Mouse (Mus musculus) thymus, adult 18-20 months (tissue): ENCODE data around the gene Rmdn2.
A peak's percentile ranks its signal among the peaks of the same experiment; 100 is the strongest.

ENCODE experiments used
- DNase-seq, 2 experiments: peaks; one replicate each; pipeline ENCODE4 v3.0.0; 2022; ENCODE audit warnings: mixed read lengths in 2 of 2

Gene Rmdn2

DNA sequence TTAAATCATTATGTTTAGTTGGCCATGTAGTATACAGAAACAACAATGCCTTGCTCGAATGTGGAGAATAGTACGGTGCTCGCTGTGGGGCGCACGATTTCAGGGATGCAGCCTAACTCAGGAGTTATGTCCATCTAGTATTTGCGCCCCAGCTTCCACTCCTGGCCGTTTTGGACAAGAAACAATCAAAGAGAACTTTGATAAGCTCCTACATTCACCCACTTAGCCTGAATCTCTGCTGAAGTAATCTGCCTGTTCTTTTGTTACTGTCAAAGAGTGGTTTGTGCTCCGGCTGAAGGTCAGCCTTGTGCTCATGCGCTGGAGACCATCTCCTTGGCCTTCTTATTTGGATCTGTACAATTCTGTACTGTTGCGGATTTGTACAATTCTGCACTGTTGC, 6.8 kb downstream of the Rmdn2 start:
- no peak for DNase-seq

DNA sequence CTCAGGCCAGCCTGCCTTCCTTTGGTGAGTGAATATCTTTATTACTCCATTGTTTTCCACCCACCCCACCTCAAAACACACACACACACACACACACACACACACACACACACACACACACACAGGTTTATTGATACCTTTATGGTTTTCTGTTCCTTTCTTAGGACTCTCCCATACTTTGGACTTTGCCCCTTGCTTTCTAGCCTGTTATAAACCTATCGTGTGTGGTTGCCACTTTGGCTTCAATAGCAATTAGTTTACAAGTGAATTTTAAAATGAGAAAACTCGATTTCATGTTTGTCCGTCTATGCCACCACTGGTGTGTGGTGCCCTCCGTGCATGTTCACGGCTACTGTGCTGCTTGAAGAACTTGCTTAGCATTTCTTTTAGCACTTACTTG, 7.3 kb downstream of the Rmdn2 start:
- no peak for DNase-seq

DNA sequence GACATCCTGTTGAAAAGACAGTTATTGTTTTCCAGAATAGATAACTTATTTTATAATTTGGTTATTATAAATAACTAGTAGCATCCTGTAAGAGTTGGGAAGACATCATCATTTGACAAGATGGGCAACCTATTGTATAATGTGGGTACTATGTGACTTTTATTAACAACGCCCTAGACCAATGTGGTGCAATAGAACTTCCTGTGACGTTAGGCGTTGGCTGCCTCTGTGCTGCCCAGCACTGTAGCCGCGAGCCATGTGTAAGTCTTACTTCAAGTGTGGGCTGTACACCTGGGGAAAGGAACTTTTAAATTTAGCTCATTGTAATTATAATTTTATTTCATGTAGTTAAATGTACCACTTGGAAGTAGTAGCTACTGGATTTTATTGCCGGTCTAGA, 10.4 kb downstream of the Rmdn2 start:
- DNase-seq: no peak

DNA sequence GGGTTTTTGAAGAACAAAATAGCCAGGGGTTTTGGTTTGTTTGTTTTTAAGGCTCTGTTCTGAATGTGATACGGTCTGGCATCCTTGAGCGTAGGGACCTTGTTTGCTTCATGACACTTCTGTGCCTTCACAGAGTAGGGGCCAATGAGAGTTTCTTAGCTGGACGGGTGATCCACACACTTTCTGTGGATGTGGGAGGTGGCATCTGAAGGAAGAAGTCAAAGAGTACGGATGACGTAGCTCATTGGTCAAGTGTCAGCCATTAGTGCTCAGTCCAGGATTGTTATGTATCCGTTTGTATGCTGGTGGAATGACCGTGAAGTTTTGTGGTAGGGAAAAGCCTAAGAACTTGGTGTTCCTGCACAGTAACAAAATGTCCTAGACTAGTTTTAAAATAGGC, 10.9 kb downstream of the Rmdn2 start:
- no peak for DNase-seq

DNA sequence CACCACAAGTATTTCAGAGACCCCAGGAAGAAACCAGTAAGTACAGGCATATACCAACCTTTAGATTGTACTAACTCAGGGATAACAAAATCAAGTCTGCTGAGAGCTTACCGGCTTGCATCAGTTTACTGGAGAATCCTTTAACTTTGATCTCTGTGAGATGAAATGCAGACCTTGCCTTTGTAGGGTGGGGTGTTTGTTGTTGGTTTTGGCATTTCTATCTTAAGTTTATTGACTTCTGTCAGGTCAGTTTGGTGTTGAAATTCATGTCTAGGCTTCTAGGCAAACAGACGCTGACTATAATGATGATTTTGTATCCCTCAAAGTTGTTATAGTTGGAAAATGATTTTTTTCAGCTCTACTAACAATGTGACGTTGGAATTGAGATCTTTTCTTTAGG, 12.2 kb downstream of the Rmdn2 start:
- no peak for DNase-seq

DNA sequence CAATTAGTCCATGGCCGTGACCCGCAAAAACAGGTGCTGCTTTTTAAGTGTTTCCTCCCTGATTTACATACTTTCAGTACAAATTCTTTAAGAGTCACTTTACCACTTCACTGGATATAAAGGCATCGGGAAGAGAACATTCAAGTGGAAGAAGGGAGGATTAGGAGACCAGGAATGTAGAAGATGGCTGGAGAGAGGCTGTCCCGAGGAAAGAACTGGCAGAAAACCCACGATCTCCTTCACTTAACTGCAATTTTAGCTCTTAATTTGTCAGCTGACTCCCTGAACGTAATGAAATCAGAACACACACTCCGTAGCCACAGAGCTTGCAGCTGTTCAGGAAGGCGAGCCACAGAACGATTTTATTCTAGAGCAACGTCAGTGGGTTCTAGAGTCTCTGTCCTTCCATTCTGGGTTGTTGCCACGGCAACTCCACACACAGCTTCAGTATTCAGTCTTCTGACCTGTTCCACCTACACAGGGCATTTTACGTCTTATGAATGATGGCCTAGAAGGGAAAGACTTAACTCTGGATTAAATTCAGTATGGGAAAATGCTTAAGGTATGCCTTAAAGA, 14.7 kb downstream of the Rmdn2 start:
- no peak for DNase-seq

DNA sequence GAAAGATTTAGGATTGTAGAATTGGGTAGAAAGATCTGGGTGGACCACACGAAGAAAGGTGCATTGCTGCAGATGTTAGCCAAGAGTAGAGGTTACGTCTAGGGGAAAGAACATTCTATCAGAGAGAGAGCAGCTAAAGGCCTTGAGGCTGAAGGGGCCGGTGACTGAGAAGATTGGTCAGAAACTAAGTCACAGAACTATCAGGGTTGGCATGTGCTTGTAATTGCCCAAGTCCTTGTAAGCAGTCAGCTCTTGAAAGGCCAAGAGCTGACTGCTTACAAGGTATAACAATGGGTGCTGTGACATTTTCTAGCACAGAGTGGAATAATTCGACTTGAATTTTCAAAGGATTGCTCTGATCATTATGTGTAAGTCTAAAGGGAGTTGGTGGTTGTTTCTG, 38.2 kb downstream of the Rmdn2 start:
- no peak for DNase-seq

DNA sequence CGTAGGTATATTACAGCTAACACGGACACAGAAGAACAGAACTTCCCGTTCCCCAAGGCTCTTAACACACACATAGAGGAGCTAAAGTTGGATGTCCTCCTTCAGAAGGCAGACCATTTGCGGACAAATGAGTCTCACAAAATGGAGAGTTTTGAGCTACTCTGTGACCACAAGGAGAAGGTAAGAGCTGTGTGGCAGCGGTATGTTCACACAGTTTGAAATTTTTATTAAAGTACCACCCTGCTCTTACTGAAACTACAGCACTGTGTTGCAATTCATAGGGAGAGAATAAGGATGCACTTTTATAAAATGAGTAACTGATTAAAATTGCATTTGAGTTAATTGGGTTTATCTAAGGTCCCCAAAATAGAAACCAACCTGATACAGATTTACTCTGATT, 38.6 kb downstream of the Rmdn2 start:
- no peak for DNase-seq

DNA sequence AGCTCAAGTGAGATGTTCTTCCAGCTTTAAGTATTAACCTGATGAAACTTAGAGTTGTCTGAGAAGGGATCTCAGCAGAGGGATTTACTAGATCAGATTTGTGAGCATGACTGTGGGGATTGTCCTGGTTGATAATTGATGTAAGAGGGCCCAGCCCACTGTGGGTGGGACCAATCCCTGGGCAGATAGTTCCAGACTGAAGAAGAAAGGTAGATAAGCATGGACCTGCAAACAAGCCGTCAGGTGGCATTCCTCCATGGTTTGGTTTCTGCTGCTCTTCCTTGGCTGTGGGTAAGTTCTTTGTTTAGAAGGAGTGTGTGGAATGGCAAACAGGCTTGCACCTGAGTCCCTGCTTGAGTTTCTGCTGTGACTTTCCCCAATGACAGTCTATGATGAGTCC, 41.5 kb downstream of the Rmdn2 start:
- no peak for DNase-seq

DNA sequence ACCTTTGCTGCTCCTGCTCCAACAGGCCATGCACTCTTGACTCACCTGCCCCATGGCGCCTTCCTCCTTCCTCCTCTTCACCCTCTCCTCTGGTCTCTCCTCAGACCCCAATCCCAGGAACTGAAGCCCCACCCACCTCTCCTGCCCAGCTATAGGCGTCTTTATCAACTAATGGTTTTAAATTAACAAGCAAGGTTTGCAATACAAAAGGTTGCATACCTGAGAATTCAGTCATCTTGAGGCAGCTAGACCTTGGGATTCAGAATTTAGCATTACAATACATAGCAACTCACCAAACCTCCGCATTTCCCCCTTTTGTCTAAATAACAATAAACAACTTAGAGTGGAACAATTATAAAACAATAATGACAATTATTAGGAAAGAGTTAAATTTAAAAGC, 42.5 kb downstream of the Rmdn2 start:
- DNase-seq: no peak

DNA sequence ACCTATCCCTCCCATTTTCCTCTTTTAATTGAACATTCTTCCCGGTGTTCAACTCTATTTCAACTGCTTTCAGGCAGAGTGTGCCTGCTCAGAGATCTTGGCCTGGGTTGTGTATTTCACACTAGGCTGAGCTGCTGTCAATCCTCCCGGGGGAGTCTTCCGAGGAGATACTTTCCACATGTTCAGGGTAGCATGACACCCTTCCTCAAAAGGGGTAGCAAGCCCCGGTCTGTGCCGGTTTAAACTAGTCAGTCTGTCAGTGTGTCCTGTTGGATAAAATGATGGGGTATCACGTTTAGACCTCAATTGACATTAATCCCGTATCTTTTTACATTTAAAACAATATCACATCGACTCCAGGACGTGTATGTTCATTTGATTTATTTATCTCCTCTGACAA, 46.1 kb downstream of the Rmdn2 start:
- no peak for DNase-seq

DNA sequence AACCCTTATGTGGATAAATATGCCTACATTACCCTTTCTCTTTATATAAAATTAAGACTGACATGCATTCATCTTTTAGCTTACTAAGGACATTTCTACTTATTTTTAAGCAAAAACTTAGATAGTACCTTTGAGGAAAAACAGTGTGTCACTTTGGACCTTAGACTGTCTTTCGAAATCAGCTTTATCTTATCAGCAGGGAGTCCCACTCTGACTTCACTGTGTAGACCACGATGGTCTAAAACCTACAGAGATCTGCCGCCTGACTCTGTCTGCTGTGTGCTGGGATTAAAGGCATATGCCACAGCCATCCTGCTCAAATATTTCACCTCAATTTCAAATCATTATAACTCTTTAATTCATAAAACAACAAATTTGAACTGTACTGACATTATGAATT, 46.8 kb downstream of the Rmdn2 start:
- no peak for DNase-seq

DNA sequence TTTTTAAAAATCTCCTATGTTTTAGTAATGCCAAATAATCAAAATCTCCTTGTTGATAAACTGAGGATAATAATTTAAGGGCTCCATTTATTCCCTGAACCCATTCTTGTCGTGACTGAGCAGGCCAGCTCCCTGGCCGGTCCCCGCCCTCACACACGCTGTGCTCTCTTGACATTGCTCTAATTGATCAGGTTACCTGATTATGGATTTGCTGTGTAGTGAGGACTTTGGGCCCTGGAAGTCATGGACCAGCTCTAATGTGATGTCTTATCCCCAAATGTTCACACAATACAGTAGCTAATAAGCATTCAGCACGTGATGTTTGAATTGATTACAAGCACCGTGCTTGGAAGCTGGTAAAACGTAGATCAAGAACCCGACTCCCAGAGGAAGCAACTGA, 47.2 kb downstream of the Rmdn2 start:
- DNase-seq: no peak

DNA sequence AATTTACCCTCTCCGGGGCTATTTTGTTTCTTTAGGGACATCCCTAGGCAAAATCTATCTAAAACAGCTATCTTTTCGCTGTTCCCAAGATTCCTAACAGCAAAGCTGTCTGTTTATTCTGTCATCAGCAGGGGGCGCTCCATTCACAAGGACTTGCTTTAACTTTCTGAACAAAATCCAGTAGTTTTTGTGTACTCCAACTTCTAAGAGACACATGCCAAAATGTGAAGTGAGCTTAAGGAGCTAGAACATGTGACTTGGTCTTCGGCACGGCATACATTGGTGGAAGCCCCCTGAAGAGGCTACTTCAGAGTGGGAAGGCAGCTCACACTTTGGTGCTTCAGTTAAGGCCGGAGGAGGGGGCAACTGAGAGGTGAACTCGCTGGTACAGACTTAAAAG, 49.7 kb downstream of the Rmdn2 start:
- peak in 1 of 2 experiments; percentile 11 for DNase-seq

DNA sequence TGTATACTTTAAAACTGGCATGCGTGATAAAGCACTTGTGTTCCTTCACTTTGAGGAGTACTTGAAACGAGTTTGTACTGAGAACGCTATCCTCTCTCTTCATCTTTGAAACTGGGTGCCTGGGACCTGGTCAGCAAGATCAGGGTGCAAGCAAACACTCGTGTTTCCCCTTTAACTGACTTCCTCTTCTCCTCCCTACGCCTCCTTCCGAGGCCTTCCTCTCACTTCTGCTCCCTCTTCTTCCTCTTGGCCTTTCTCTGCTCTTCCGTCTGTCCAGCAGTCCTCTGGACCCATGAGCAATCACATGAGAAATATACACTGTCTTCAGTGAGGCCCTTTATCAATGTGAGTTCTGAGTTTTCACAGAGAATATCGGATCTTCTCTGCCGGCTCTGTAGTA, 50.2 kb downstream of the Rmdn2 start:
- DNase-seq: no peak

DNA sequence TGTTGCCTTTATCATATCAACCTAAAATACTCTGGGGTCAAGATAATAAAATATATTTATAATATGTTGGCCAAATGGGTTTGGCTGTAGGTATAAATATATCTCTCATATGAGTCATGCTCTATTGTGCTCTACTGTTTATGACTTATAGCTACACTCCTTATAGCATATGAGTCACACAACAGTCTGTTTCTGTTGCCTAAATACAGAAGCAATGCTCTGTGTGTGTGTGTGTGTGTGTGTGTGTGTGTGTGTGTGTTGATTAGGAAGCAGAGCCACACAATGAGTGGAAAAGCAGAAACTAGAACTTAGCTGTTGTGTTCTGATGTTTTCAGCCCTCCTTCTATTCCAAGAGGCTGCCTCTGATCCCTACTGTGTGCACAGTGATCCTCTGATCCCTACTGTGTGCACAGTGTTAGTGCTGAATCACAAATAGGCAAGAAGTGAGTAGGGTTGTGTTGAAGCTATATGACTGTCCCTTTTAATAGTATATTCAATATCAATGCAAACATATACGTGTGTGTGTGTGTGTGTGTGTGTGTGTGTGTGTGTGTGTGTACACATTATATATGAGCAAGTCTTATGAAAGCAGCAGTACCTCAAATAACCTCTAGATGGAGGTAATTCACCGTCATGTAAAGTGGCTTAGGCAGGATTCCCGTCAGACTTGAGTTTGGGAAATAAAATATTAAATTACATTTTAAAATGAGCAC, 51.9 kb downstream of the Rmdn2 start:
- no peak for DNase-seq

DNA sequence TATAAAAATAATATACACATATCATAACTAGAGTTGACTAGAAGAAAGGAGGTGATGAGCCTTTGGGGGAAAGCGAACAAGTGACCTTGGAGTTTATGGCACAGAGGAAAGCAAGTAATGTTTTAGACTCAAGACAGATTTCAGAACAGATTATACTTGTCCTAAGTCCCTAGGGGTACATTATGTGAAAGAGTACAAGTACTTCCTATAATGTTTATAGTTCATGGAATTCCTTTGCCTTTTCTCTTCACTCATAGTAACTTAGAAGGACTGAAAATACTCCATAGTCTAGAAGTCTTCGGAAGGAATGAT, 52.4 kb downstream of the Rmdn2 start:
- DNase-seq: no peak

DNA sequence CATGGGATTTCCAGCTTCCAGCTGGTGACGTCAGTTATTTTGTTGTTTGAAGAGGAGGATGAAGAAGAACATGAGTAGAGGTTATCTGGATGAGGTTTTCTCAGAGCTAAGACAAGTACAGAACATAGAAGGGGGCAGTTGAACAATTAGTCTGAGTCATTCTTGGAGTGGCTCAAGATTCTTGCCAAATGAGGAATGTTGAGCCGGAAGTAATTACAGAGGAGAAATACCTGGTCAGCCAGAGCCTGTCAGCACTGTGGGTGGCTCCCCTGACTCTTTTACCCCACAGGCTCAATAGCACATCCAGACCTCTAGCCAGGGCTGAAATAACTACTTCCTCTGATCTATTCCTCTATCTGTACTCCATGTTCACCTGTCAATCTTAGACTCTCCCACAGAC, 59.2 kb downstream of the Rmdn2 start:
- DNase-seq: no peak

DNA sequence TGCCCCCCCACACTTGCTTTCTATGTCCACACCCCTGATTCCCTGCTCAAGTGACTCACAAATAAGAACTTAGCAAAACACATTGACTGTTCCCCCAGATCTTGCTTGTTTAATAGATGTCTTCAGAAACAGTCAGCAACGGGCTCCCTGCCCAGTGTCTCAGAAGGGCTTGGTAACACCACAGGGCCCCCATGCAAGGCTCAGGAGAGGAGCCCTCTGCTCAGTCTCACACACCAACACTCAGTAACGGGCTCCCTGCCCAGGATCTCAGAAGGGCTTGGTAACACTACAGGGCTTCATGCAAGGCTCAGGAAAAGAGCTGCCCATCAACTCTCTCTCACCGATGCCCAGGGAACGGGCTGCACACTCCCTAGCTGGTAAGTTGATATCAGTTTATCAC, 83.4 kb downstream of the Rmdn2 start:
- no peak for DNase-seq

DNA sequence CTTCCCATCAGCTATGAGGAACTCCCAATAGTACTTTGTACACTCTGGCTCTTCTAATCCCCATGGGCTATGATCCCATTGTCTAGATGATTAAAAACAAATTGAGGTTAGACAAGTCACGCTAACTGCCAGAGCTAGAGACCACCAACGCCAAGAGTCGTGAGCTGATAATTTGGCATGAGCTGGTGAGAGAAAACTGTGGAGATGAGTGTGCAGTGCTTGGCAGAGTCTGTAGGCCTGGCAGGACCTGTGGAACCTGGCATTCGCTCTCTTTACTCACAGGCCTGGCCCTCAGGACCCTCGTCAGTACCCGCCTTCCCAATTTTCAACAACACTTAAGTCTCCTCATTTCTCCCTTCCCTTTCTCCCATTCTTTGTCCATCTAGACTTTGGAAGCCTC, 83.9 kb downstream of the Rmdn2 start:
- DNase-seq: no peak

DNA sequence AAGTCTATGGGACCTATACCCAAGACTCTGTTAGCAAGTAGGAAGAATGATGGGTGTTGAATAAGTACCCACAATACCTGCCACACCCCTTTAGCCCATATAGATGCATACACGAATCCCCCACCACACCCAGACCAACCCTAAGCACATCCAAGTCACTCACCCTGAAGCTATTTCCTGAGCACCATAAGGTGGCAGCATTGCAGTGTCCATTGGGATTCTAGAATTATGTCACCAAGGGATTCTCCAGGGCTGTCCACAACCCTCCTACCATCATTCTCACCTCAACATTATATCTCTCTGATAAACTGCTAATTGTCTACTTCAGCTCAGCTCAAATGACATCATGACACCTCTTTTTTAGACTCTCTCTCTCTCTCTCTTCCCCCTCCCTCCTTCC, 87.5 kb downstream of the Rmdn2 start:
- no peak for DNase-seq

DNA sequence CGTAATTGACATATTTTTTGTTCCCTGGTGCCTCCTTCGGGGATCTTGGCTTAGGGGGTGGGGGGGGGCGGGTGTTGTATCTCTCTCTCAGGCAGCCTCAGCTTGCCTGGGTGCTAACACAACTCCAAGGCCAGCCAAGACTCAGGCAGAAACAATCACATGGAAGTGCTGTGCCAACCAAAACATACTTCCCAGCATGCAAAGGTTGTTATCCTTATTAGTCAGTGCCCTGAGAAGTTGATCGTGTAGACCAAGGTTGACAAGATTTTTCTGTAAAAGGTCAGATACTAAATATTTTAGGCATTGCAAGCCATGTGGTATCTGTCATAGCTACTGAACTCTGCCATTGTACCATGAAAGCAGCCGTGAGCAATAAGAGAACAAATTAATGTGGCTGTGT, 89.2 kb downstream of the Rmdn2 start:
- DNase-seq: no peak

DNA sequence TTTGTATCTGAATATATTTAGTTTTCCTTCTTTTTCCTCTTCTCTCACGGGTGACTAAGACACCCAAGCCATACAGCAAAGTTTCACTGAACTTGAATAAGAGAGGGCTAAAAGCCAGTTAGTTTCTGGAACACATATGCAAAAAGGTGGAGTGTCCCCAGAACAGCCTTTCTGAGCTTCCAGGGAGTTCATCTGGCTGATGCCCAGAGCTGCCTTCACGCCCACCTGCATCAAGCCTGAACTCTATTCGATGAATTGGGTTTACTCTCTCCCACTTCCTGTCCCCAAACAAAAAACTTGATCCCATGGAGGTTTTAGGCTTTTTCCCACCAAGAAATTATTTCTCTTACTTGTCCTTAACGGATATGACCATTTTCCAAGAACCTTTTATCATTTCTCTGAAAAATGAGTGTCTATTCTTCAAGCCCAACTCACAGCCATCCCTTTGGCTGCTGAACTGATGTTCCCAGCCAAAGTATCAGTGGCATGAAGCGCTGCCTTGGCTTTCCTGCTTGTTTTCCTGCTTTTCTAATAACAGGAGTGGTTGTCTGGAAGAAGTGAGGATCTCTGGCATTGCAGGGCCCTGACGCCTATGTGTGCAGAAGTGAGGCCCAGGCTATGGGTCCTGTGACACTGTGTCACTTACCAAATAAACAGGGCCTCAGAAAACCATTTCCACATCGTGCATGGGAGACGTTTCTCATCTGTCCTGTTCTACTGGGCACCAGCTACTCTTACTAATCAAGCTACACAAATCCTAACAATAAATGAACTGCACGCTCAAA, 94.2 kb downstream of the Rmdn2 start:
- DNase-seq: no peak

DNA sequence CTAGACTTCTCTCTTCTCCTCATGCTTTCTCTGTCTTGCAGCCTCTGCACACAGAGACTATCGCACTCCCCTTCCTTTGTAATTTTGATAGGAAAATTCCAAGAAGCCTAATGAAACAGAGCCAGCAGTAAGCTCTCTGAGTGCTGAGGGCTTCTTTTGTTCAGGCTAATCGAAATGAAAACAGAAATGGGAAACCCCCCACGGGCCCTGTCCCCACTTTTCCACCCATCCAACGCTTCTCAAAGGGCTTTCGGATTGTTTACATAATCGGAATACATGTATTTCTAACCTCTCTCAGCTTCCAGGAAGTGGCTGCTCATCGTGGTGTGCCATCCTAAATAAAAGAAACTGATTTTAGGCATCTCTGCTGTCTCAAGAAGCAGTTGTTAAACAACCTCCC, 96.5 kb downstream of the Rmdn2 start:
- no peak for DNase-seq

DNA sequence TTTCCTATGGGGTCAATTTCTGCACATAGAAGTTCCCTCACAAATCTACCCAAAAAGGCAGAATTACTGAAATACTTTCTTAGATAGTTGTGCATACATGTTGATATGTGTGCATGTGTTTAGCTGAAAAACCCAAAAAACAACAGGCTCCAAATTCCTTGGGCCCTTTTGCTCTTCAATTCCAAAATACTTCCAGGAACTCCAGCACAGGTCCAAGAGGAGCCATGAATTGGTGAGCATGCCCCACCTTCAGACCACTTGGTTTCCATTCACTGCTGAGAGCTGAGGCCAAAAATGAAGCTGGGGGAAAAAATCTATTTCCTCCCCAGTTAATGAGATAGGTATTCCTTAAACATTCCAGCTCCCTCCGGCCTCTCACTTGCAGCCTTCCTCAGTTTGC, 98.1 kb downstream of the Rmdn2 start:
- no peak for DNase-seq
